Mouse (Mus musculus) CH12.LX (cell line): Measurements from ENCODE around the gene Gm9913. TPM values are rescaled to one million over a fixed set of nuclear protein-coding genes. Genes with fewer than 3 reads are reported as not detected.

Source experiments
- DNase-seq: peaks from one replicate; pipeline ENCODE4 v3.0.0-alpha.2; 2013; ENCODE audit errors: extremely low read depth
- H3K27ac ChIP-seq: 2 replicates; pipeline ENCODE4 v1.5.1; 2012; ENCODE audit warnings: low read depth, mild to moderate bottlenecking, control low read depth, moderate library complexity; ENCODE audit not compliant: insufficient read depth
- H3K27me3 ChIP-seq: replicated peaks from 2 replicates; pipeline ENCODE3; 2012; ENCODE audit warnings: inconsistent platforms
- H3K36me3 ChIP-seq, 2 experiments: replicated peaks in 1 of 2; 2 replicates each; pipeline versions ENCODE3 to v1.6.1; 2012; ENCODE audit warnings: inconsistent platforms in 1 of 2, low read length in 1 of 2, mild to moderate bottlenecking in 1 of 2, mixed read lengths in 1 of 2, moderate library complexity in 1 of 2; ENCODE audit not compliant: control insufficient read depth in 1 of 2, insufficient read depth in 1 of 2
- H3K4me1 ChIP-seq, 2 experiments: 2 replicates each; pipeline ENCODE4 v1.6.1; 2012; ENCODE audit warnings: inconsistent platforms in 1 of 2, moderate library complexity in 1 of 2; ENCODE audit not compliant: insufficient read depth in 2 of 2, control insufficient read depth in 1 of 2
- H3K4me2 ChIP-seq: 2 replicates; pipeline ENCODE4 v1.6.1; 2012; ENCODE audit warnings: low read depth, mild to moderate bottlenecking, control low read depth; ENCODE audit not compliant: poor library complexity, insufficient read depth, severe bottlenecking
- H3K4me3 ChIP-seq, 3 experiments: fragments of 150-350 bp in 1 of 3; sonication (generic) in 1 of 3; replicated peaks in 1 of 3; 2 replicates each; pipeline versions ENCODE3 to v1.5.1; 2011 to 2012; ENCODE audit warnings: low read depth in 2 of 3, low read length in 2 of 3, mild to moderate bottlenecking in 2 of 3, moderate library complexity in 2 of 3, control low read depth in 1 of 3, improper control_type of control experiment in 1 of 3, inconsistent platforms in 1 of 3, mixed read lengths in 1 of 3; ENCODE audit not compliant: poor library complexity in 1 of 3
- H3K79me2 ChIP-seq: replicated peaks from 2 replicates; pipeline ENCODE4 v1.6.1; 2012; ENCODE audit warnings: mild to moderate bottlenecking, moderate library complexity; ENCODE audit not compliant: control insufficient read depth, poor library complexity, insufficient read depth, severe bottlenecking; ENCODE audit errors: extremely low read depth
- H3K9ac ChIP-seq: 2 replicates; pipeline ENCODE4 v1.6.1; 2012; ENCODE audit warnings: low read depth, mild to moderate bottlenecking, control low read depth, moderate library complexity; ENCODE audit not compliant: insufficient read depth
- H3K9me3 ChIP-seq: replicated peaks from 2 replicates; pipeline ENCODE3; 2012; ENCODE audit warnings: low read length, inconsistent platforms, mixed read lengths
- BHLHE40 ChIP-seq: IDR thresholded peaks from 2 replicates; pipeline ENCODE4 v1.6.1; 2011; ENCODE audit warnings: mild to moderate bottlenecking, low read depth, low read length, improper control_type of control experiment
- CHD1 ChIP-seq: IDR thresholded peaks from 2 replicates; pipeline ENCODE4 v1.6.1; 2012; ENCODE audit warnings: low read depth, low read length, improper control_type of control experiment, inconsistent platforms
- CTCF ChIP-seq, 2 experiments: IDR thresholded peaks in 1 of 2; conservative IDR thresholded peaks in 1 of 2; 2 replicates each; pipeline ENCODE4 v1.5.1; 2011 to 2012; ENCODE audit warnings: low read depth in 2 of 2, low read length in 2 of 2, improper control_type of control experiment in 1 of 2, inconsistent platforms in 1 of 2, mild to moderate bottlenecking in 1 of 2, moderate library complexity in 1 of 2
- ETS1 ChIP-seq: conservative IDR thresholded peaks from 2 replicates; pipeline ENCODE4 v1.6.1; 2012; ENCODE audit warnings: low read depth, mild to moderate bottlenecking, inconsistent platforms, low read length, improper control_type of control experiment, moderate library complexity
- GABPA ChIP-seq: IDR thresholded peaks from 2 replicates; pipeline ENCODE4 v1.6.1; 2012; ENCODE audit warnings: low read depth, low read length, improper control_type of control experiment, inconsistent platforms; ENCODE audit not compliant: insufficient replicate concordance
- HCFC1 ChIP-seq: IDR thresholded peaks from 2 replicates; pipeline ENCODE4 v1.6.1; 2012; ENCODE audit warnings: low read depth, mild to moderate bottlenecking, inconsistent platforms, low read length, improper control_type of control experiment
- IRF4 ChIP-seq: IDR thresholded peaks from 2 replicates; pipeline ENCODE4 v1.6.1; 2014; ENCODE audit warnings: low read depth, mild to moderate bottlenecking, inconsistent platforms, low read length, improper control_type of control experiment
- JUN ChIP-seq: IDR thresholded peaks from 2 replicates; pipeline ENCODE4 v1.6.1; 2011; ENCODE audit warnings: low read depth, mild to moderate bottlenecking, low read length, improper control_type of control experiment, moderate library complexity; ENCODE audit not compliant: insufficient read depth
- KAT2A ChIP-seq: IDR thresholded peaks from 2 replicates; pipeline ENCODE4 v1.6.1; 2012; ENCODE audit warnings: low read length, improper control_type of control experiment, inconsistent platforms; ENCODE audit not compliant: insufficient replicate concordance
- MAX ChIP-seq: IDR thresholded peaks from 2 replicates; pipeline ENCODE4 v1.6.1; 2011; ENCODE audit warnings: low read length, improper control_type of control experiment
- MEF2A ChIP-seq: IDR thresholded peaks from 2 replicates; pipeline ENCODE4 v1.6.1; 2014; ENCODE audit warnings: low read depth, mild to moderate bottlenecking, inconsistent platforms, low read length, improper control_type of control experiment, borderline replicate concordance
- MYC ChIP-seq: IDR thresholded peaks from 2 replicates; pipeline ENCODE4 v1.6.1; 2011; ENCODE audit warnings: low read depth, mild to moderate bottlenecking, improper control_type of control experiment, low read length
- NELFE ChIP-seq: IDR thresholded peaks from 2 replicates; pipeline ENCODE4 v1.6.1; 2011; ENCODE audit warnings: low read depth, low read length, improper control_type of control experiment
- NRF1 ChIP-seq: IDR thresholded peaks from 2 replicates; pipeline ENCODE4 v1.6.1; 2014; ENCODE audit warnings: low read depth, mild to moderate bottlenecking, inconsistent platforms, low read length, improper control_type of control experiment, moderate library complexity
- POLR2AphosphoS2 ChIP-seq: IDR thresholded peaks from 2 replicates; pipeline ENCODE4 v1.6.1; 2011; ENCODE audit warnings: low read depth, low read length, improper control_type of control experiment
- RAD21 ChIP-seq: IDR thresholded peaks from 2 replicates; pipeline ENCODE4 v1.6.1; 2011; ENCODE audit warnings: low read depth, mild to moderate bottlenecking, low read length, improper control_type of control experiment, moderate library complexity
- SIN3A ChIP-seq: IDR thresholded peaks from 2 replicates; pipeline ENCODE4 v1.6.1; 2012; ENCODE audit warnings: low read length, improper control_type of control experiment, inconsistent platforms
- USF1 ChIP-seq: IDR thresholded peaks from 2 replicates; pipeline ENCODE4 v1.6.1; 2014; ENCODE audit warnings: low read depth, mild to moderate bottlenecking, inconsistent platforms, low read length, improper control_type of control experiment
- USF2 ChIP-seq: conservative IDR thresholded peaks from 2 replicates; pipeline ENCODE4 v1.6.1; 2011; ENCODE audit warnings: low read depth, low read length, improper control_type of control experiment
- ZC3H11A ChIP-seq: IDR thresholded peaks from 2 replicates; pipeline ENCODE4 v1.6.1; 2012; ENCODE audit warnings: low read depth, mild to moderate bottlenecking, inconsistent platforms, low read length, improper control_type of control experiment
- ZKSCAN1 ChIP-seq: IDR thresholded peaks from 2 replicates; pipeline ENCODE4 v1.6.1; 2012; ENCODE audit warnings: low read depth, inconsistent platforms, low read length, improper control_type of control experiment, borderline replicate concordance
- dilution Hi-C: fragments of 300-500 bp; cut with MboI; formaldehyde crosslinking; loops from 2 replicates; pipeline ENCODE4 v1.14.3; 2020; ENCODE audit warnings: low sequenced_read_pairs; ENCODE audit not compliant: extremely low pct_unique_long_range_greater_than_20kb, extremely low pct_ligation_motif_present
- in situ Hi-C: fragments of 300-500 bp; cut with MboI; formaldehyde crosslinking; loops from 3 replicates; pipeline ENCODE4 v1.14.3; 2019; ENCODE audit warnings: low sequenced_read_pairs, low pct_ligation_motif_present, low pct_unique_long_range_greater_than_20kb, mixed read lengths
- polyA plus RNA-seq: library from polyadenylated mRNA; unstranded; fragments of >175 nt; gene quantifications from 2 replicates; pipeline ENCODE4 v1.2.1, GENCODE M21; 2012; ENCODE audit warnings: low read depth; ENCODE audit not compliant: insufficient read length
- total RNA-seq, 2 experiments: library from RNA; depleted of rRNA; stranded (reverse); fragments of 300-350 nt in 1 of 2; fragments of >200 nt in 1 of 2; gene quantifications; 2 replicates each; pipeline ENCODE4 v1.2.3; 2012 to 2014

Gene Gm9913
- total and polyA plus RNA-seq, 3 experiments, result not detected

DNA sequence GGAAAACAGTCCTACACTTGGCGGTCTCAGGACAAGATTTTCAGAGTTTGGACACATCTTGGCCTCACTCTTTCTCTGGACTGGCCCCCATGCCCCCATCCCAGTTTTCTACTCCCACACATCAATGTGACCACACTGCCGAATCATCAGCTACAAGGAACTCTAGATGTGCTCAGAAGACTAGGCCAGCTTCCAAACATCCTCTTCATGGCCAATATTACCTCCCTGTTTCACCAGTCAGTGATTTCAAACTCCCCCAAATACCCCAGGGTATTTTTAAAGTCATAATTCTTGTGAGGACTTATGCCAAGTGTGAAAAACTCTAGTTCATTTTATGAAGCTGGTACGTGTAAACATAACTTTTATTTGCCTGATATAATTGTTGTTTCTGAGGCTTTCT is 40.1 kb downstream of the Gm9913 start:
- Histone ChIP-seq H3K79me2 (no peaks in the 10 kb centered on the region), H3K4me1 (no peaks in the 10 kb centered on the region), H3K9ac (no peak overlapping the region), H3K27me3 (no peaks in the 10 kb centered on the region), H3K4me2 (no peak overlapping the region), H3K9me3 (no peaks in the 10 kb centered on the region), H3K36me3 (no peaks in the 10 kb centered on the region), H3K27ac (no peak overlapping the region), H3K4me3 (no peak overlapping the region)
- TF ChIP-seq POLR2AphosphoS2, result no peak
- no peak for TF ChIP-seq IRF4
- TF ChIP-seq MYC, result no peak
- TF ChIP-seq SIN3A, result no peak
- no peak for TF ChIP-seq HCFC1
- no peak for TF ChIP-seq ETS1
- TF ChIP-seq MEF2A, result no peak
- no peak for TF ChIP-seq USF1
- no peak for TF ChIP-seq GABPA
- in situ Hi-C loops, result no loop called here
- DNase-seq, result no peak
- dilution Hi-C loops, result no loop called here

DNA sequence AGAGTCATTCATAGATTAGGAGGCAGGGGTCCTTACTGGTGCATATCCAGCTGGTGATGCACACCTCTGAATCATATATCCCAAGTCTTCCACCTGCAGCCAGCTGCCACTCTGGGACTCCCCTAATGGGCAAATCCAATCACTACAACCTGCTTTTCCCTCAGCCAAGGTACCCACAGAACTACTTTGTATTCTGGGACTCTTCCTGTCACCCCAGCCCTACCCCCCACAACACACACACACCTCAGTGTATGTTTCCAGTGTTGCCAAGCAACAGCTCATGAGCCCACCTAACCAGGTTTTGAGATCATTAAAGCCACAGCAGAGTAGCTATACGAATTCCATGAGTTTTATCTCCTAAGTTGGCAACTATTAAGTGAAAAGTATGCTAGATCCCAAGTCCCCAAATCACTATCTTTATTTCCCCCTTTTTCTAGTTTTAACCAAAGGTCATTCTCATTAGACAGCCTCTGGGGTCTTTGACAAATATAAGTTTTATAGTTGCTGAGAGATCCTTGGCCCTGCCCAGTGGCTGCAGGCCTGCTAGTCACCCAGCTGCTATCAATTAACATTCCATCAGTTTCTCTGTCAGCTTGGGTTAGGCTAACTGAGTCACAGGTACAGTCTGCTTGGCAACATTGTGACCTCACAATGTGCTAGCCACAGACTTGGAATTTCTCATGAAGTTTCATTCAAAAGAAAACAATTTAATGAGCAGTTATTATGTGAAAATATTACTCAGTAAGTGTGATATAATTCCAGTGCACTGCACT is 44.1 kb downstream of the Gm9913 start:
- TF ChIP-seq MAX (no peak), CHD1 (no peak), RAD21 (no peak), KAT2A (no peak), ZKSCAN1 (no peak), CTCF (conservative IDR thresholded peaks at IDR 0.05 in 1 of 2, IDR thresholded peaks at IDR 0.05 in 1 of 2; ENCODE audit: low read depth in 2 of 2, low read length in 2 of 2) (no peak), GABPA (no peak), BHLHE40 (no peak), JUN (no peak), ETS1 (no peak), ZC3H11A (no peak), NRF1 (no peak), MYC (no peak), NELFE (no peak), USF1 (no peak), USF2 (no peak)
- in situ Hi-C loops, result no loop called here
- H3K36me3 ChIP-seq, result no peaks in the 10 kb centered on the region
- H3K27ac ChIP-seq, result no peak overlapping the region
- H3K4me1 ChIP-seq, result no peaks in the 10 kb centered on the region
- no peak overlapping the region for H3K9ac ChIP-seq
- H3K4me3 ChIP-seq, result no peak overlapping the region
- DNase-seq, result no peak
- no peaks in the 10 kb centered on the region for H3K27me3 ChIP-seq
- dilution Hi-C loops, result no loop called here
- no peaks in the 10 kb centered on the region for H3K79me2 ChIP-seq
- H3K9me3 ChIP-seq, result no peaks in the 10 kb centered on the region
- no peak overlapping the region for H3K4me2 ChIP-seq
